Mouse (Mus musculus): ENCODE data around the gene Fat3. TPM values are rescaled to one million over a fixed set of nuclear protein-coding genes. Genes with fewer than 3 reads are reported as not detected.

The Fat3 gene
- polyA plus RNA-seq, 1 experiment: 0.51 TPM

DNA sequence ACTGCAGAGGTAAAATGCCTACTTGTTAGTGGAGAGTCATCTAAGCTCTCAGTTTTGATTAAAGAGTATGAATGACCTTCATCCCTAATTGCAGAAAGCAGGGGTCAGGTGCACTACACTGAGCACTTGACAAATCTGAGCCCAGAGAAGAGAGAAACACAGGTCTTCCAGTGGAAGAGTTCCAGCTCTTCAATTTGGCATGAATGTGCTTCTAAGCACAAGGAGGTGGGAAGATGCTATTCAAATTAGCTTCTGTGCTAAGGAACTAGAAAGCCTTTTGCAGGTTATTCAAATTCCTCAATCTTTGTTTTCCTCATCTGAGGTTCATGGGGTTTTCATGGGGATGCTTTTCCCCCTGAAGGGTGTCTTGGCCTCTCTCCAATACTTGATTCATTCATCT, 194.9 kb downstream of the Fat3 start:
- no peak overlapping the region for H3K4me3 ChIP-seq (ENCODE audit: control insufficient read depth, insufficient read depth, low read length)
- no peak for DNase-seq
- no peak overlapping the region for H3K27ac ChIP-seq (ENCODE audit: control insufficient read depth, insufficient read depth, low read length)
- no peaks in the 10 kb centered on the region for H3K36me3 ChIP-seq (ENCODE audit: control insufficient read depth, insufficient read depth, low read length)
- no peaks in the 10 kb centered on the region for H3K4me1 ChIP-seq (replicated peaks; ENCODE audit: control insufficient read depth, insufficient read depth, low read length)
- H3K27me3 ChIP-seq (ENCODE audit: control insufficient read depth, insufficient read depth, low read length): no peaks in the 10 kb centered on the region
- TF ChIP-seq CTCF (IDR thresholded peaks at IDR 0.05; ENCODE audit: borderline replicate concordance, control insufficient read depth, extremely low read depth, insufficient read depth, low read length, poor library complexity): no peak
- no peak for TF ChIP-seq POLR2A (IDR thresholded peaks at IDR 0.05; ENCODE audit: control insufficient read depth, extremely low read depth, insufficient read depth, low read length, poor library complexity)

DNA sequence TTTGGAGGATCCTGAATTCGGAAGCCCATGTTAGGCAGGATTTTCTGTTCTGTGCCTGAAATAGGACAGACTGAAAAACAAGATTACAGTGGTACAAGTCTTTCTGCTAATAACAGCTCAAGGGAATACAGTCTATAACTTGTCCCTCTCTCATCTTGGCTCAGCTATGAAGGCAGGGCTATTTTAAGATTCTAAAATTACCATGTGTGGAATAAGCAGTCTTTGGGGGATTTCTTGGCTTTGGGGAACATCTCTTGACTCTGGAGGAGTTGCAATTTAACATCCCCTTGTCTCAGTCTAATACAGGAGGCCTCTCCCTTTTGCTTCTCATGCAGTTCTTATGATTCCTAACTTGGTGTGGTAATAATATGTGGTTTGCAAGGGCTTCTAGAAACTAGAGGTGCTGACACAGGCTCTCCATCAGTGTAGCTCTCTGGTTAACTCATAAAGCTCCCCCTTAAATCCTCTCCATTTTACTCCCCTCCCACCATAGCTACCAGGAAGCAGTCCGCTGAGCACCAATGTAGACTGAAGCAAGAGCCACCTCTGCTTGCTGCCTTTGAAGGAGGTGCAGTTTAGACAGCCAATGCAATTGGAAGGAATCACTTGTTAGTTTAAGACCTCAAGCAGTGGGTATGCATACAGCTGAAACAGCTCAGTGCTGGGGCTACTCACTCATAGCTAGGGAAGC, 195.5 kb downstream of the Fat3 start:
- no peak for DNase-seq
- H3K27ac ChIP-seq (ENCODE audit: control insufficient read depth, insufficient read depth, low read length): no peak overlapping the region
- H3K4me3 ChIP-seq (ENCODE audit: control insufficient read depth, insufficient read depth, low read length): no peak overlapping the region
- 94% methylated on average over 2 of the region's 2 CpGs for WGBS
- no peaks in the 10 kb centered on the region for H3K4me1 ChIP-seq (replicated peaks; ENCODE audit: control insufficient read depth, insufficient read depth, low read length)
- H3K36me3 ChIP-seq (ENCODE audit: control insufficient read depth, insufficient read depth, low read length): no peaks in the 10 kb centered on the region
- TF ChIP-seq POLR2A (IDR thresholded peaks at IDR 0.05; ENCODE audit: control insufficient read depth, extremely low read depth, insufficient read depth, low read length, poor library complexity) (no peak), CTCF (IDR thresholded peaks at IDR 0.05; ENCODE audit: borderline replicate concordance, control insufficient read depth, extremely low read depth, insufficient read depth, low read length, poor library complexity) (no peak)
- no peaks in the 10 kb centered on the region for H3K27me3 ChIP-seq (ENCODE audit: control insufficient read depth, insufficient read depth, low read length)

DNA sequence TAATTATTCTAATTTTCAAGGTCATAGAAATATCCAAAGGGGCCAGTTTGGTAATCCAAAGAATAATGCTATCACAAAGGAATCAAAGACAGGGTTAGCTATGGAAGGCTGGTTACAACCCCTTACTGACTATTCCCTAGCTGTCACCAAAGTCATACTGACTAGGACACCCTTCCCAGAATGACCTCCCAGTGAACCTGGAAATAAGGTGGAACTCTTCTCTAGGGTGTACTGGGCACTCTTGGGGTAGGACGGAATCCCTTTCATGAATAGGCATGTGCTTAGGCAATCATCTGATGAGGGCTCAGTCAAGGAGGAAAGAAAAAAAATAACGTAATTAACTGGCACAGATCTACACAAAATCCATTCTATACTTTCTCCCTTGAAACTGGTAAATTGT, 196.1 kb downstream of the Fat3 start:
- no peak overlapping the region for H3K27ac ChIP-seq (ENCODE audit: control insufficient read depth, insufficient read depth, low read length)
- TF ChIP-seq CTCF (IDR thresholded peaks at IDR 0.05; ENCODE audit: borderline replicate concordance, control insufficient read depth, extremely low read depth, insufficient read depth, low read length, poor library complexity) (no peak), POLR2A (IDR thresholded peaks at IDR 0.05; ENCODE audit: control insufficient read depth, extremely low read depth, insufficient read depth, low read length, poor library complexity) (no peak)
- no peaks in the 10 kb centered on the region for H3K36me3 ChIP-seq (ENCODE audit: control insufficient read depth, insufficient read depth, low read length)
- no peaks in the 10 kb centered on the region for H3K4me1 ChIP-seq (replicated peaks; ENCODE audit: control insufficient read depth, insufficient read depth, low read length)
- WGBS: 94% methylated on average over 2 of the region's 2 CpGs
- no peaks in the 10 kb centered on the region for H3K27me3 ChIP-seq (ENCODE audit: control insufficient read depth, insufficient read depth, low read length)
- DNase-seq: no peak
- H3K4me3 ChIP-seq (ENCODE audit: control insufficient read depth, insufficient read depth, low read length): no peak overlapping the region

DNA sequence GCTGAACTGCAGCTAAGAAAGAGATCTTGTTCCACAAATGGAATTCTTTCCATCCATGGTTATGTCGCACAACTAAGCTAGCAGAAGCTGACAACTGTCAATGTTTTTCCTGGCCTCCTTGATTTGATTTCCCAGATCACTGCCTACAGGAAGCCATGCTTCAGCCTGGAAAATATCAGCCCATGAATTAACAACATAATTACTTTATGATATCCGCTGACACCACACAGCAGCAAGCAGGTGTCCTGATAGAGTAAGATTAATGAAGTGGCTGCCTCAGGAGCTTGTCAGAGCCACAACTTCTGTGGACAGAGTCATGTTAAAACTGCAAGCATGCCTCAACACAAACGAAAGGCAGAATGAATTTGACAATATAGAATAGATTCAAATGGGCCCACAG, 198.6 kb downstream of the Fat3 start:
- Histone ChIP-seq H3K27ac (ENCODE audit: control insufficient read depth, insufficient read depth, low read length) (no peak overlapping the region), H3K36me3 (ENCODE audit: control insufficient read depth, insufficient read depth, low read length) (no peaks in the 10 kb centered on the region), H3K27me3 (ENCODE audit: control insufficient read depth, insufficient read depth, low read length) (no peaks in the 10 kb centered on the region), H3K4me1 (replicated peaks; ENCODE audit: control insufficient read depth, insufficient read depth, low read length) (no peaks in the 10 kb centered on the region), H3K4me3 (ENCODE audit: control insufficient read depth, insufficient read depth, low read length) (no peak overlapping the region)
- no peak for DNase-seq
- TF ChIP-seq CTCF (IDR thresholded peaks at IDR 0.05; ENCODE audit: borderline replicate concordance, control insufficient read depth, extremely low read depth, insufficient read depth, low read length, poor library complexity) (no peak), POLR2A (IDR thresholded peaks at IDR 0.05; ENCODE audit: control insufficient read depth, extremely low read depth, insufficient read depth, low read length, poor library complexity) (no peak)
- WGBS: 89% methylated on average over 3 of the region's 3 CpGs

DNA sequence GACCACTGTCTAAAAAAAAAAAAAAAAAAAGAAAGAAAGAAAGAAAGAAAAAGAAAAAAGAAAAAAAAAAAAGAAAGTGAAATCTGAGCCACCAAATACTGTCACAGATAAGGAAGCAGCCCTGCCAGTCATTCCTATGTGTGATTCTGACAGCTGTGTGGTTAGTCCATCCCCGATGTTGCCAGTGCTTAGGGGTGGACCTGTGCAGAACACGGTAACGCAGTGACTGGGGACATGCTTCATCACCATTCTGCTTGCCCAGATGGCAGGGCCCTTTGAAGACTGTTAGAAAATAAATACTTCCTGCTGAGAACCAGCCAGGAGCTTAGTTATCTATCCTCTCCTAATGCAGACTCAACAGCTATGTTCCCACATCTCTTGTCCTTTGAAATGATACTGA, 203.2 kb downstream of the Fat3 start:
- Histone ChIP-seq H3K27ac (ENCODE audit: control insufficient read depth, insufficient read depth, low read length) (no peak overlapping the region), H3K4me1 (replicated peaks; ENCODE audit: control insufficient read depth, insufficient read depth, low read length) (no peaks in the 10 kb centered on the region), H3K4me3 (ENCODE audit: control insufficient read depth, insufficient read depth, low read length) (no peak overlapping the region), H3K36me3 (ENCODE audit: control insufficient read depth, insufficient read depth, low read length) (no peaks in the 10 kb centered on the region), H3K27me3 (ENCODE audit: control insufficient read depth, insufficient read depth, low read length) (no peaks in the 10 kb centered on the region)
- TF ChIP-seq POLR2A (IDR thresholded peaks at IDR 0.05; ENCODE audit: control insufficient read depth, extremely low read depth, insufficient read depth, low read length, poor library complexity): no peak
- no peak for DNase-seq
- WGBS: 22% methylated on average over 3 of the region's 3 CpGs

DNA sequence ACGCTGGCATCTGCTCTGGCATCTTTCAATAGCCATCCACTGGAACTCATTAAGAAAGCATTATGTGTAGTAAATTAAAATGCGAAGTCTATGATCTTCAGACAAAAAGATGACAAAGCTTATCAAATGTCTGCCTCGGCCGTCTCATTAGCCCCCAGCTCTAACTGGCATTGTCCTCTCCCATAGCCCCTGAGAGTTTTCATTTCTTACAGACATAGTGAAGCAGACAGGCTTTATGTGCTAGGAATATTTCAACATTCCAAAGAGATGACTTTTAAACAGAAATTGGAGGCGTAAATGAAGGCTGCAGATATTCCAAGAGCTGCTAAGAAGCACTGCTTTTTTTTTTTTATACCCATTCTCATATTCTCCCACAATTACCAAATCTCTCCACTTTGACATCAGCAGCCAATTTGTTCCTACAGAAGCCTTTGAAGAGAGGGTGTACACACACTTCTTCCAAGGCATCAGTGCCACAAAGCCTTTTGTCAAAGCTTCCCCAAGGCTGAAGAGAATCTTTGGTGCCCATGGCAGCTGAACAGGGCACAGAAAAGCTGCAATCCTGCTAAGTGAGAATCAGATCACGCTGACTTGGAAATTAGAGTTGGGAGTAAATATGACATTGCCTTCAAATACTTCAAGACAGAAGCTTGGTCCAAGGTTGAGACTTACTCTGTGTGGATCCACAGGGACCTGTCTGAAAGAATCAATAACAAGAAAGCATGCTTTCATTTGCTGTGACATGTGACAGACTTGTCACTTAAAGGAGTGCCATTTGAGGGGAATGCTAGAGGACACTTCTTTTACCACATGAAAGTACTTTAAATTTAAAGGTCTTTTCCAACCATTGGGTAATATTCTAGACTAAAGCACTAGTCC, 206.9 kb downstream of the Fat3 start:
- Histone ChIP-seq H3K36me3 (ENCODE audit: control insufficient read depth, insufficient read depth, low read length) (no peaks in the 10 kb centered on the region), H3K4me3 (ENCODE audit: control insufficient read depth, insufficient read depth, low read length) (no peak overlapping the region), H3K27ac (ENCODE audit: control insufficient read depth, insufficient read depth, low read length) (no peak overlapping the region), H3K27me3 (ENCODE audit: control insufficient read depth, insufficient read depth, low read length) (no peaks in the 10 kb centered on the region), H3K4me1 (replicated peaks; ENCODE audit: control insufficient read depth, insufficient read depth, low read length) (no peaks in the 10 kb centered on the region)
- WGBS: 97% methylated on average over 6 of the region's 6 CpGs
- TF ChIP-seq CTCF (IDR thresholded peaks at IDR 0.05; ENCODE audit: borderline replicate concordance, control insufficient read depth, extremely low read depth, insufficient read depth, low read length, poor library complexity) (no peak), POLR2A (IDR thresholded peaks at IDR 0.05; ENCODE audit: control insufficient read depth, extremely low read depth, insufficient read depth, low read length, poor library complexity) (no peak)
- no peak for DNase-seq

Data from thymus, adult 2 months (tissue).